Mouse (Mus musculus) intestine, embryonic 16.5 days (tissue): Measurements from ENCODE around the gene Pcnt. TPM values are rescaled to one million over a fixed set of nuclear protein-coding genes. Genes with fewer than 3 reads are reported as not detected.

Experiments used
- ATAC-seq: fragments of 200-750 bp; cut with Nextera tagmentation; 2 replicates; pipeline ENCODE4 v1.8.0; 2017; ENCODE audit warnings: moderate TSS enrichment, moderate library complexity
- H3K27ac ChIP-seq: fragments of 300-500 bp; sonication (generic); 2 replicates; pipeline ENCODE4 v1.5.1; 2014; ENCODE audit warnings: mild to moderate bottlenecking, low read length
- H3K27me3 ChIP-seq: fragments of 300-500 bp; sonication (generic); replicated peaks from 2 replicates; pipeline ENCODE4 v1.6.1; 2014; ENCODE audit warnings: low read length, control low read depth, mixed read lengths; ENCODE audit not compliant: control insufficient read depth, insufficient read depth
- H3K36me3 ChIP-seq: fragments of 300-500 bp; sonication (generic); 2 replicates; pipeline ENCODE4 v1.6.1; 2014; ENCODE audit warnings: low read length, control low read depth; ENCODE audit not compliant: control insufficient read depth, insufficient read depth
- H3K4me1 ChIP-seq: fragments of 300-500 bp; sonication (generic); 2 replicates; pipeline ENCODE4 v1.6.1; 2014; ENCODE audit warnings: low read length, control low read depth, mixed read lengths; ENCODE audit not compliant: control insufficient read depth, insufficient read depth
- H3K4me2 ChIP-seq: fragments of 300-500 bp; sonication (generic); 2 replicates; pipeline ENCODE4 v1.6.1; 2014; ENCODE audit warnings: low read depth, low read length, control low read depth
- H3K4me3 ChIP-seq: fragments of 300-500 bp; sonication (generic); 2 replicates; pipeline ENCODE4 v1.5.1; 2014; ENCODE audit warnings: mild to moderate bottlenecking, low read length
- H3K9ac ChIP-seq: fragments of 300-500 bp; sonication (generic); 2 replicates; pipeline ENCODE4 v1.6.1; 2014; ENCODE audit warnings: low read depth, low read length
- H3K9me3 ChIP-seq: fragments of 300-500 bp; sonication (generic); 2 replicates; pipeline ENCODE4 v1.6.1; 2016; ENCODE audit warnings: low read length, control low read depth; ENCODE audit not compliant: control insufficient read depth
- WGBS: fragments of 180-500 bp; shearing (Covaris S2); extraction: QIAGEN DNeasy Blood & Tissue Kit; methylation state at CpG from one replicate; pipeline ENCODE4 v1.1.7; 2014; 5-methylcytosine and 5-hydroxymethylcytosine counted together
- polyA plus RNA-seq: library from polyadenylated mRNA; unstranded; fragments of >200 nt; fragmentation: Nextera tagmentation; extraction: Ambion mirVana; gene quantifications from 2 replicates; pipeline ENCODE4 v1.2.1, GENCODE M21; 2015

Gene Pcnt
- 10.1 and 10.7 TPM in 2 replicates for polyA plus RNA-seq

- no peaks in the 10 kb centered on the region for H3K9me3 ChIP-seq
- H3K4me1 ChIP-seq = peaks cover 13% of the 10 kb centered on the region
- peak within 1 kb of the TSS; percentile 85 for H3K9ac ChIP-seq
- no peaks in the 10 kb centered on the region for H3K27me3 ChIP-seq
- ATAC-seq = peak; percentile 99
- 0 out of 2 replicates have a peak, but pooled peaks cover 4% of the 10 kb centered on the region for H3K36me3 ChIP-seq
- WGBS = under 1% methylated on average over 78 of the region's 78 CpGs
- H3K4me3 ChIP-seq = peak within 1 kb of the TSS; percentile 87
- peak within 1 kb of the TSS; percentile 98 for H3K27ac ChIP-seq
- H3K4me2 ChIP-seq = peak within 1 kb of the TSS; percentile 86
These were observed at the start of gene Pcnt for GRCm38 (mm10) chr10:76442178-76443088. Gene Pcnt, minus strand, starts transcription at chr10:76442786.

- Histone ChIP-seq H3K9ac (no peak overlapping the region), H3K9me3 (no peaks in the 10 kb centered on the region), H3K27me3 (no peaks in the 10 kb centered on the region), H3K27ac (no peak overlapping the region), H3K4me3 (no peak overlapping the region), H3K4me1 (no peaks in the 10 kb centered on the region), H3K36me3 (peaks cover 27% of the 10 kb centered on the region), H3K4me2 (no peak overlapping the region)
- ATAC-seq = no peak
- whole genome bisulfite sequencing = 87% methylated on average over 15 of the region's 15 CpGs
These were observed 46.6 kb upstream of the Pcnt start for GRCm38 (mm10) chr10:76489205-76489604.

GRCm38 (mm10) chr10:76488265-76488664 lies 45.7 kb upstream of the Pcnt start:
- Histone ChIP-seq H3K4me2 (no peak overlapping the region), H3K9ac (no peak overlapping the region), H3K4me1 (no peaks in the 10 kb centered on the region), H3K36me3 (peaks cover 27% of the 10 kb centered on the region), H3K4me3 (no peak overlapping the region), H3K9me3 (no peaks in the 10 kb centered on the region), H3K27ac (no peak overlapping the region), H3K27me3 (no peaks in the 10 kb centered on the region)
- WGBS = 87% methylated on average over 8 of the region's 8 CpGs
- ATAC-seq = no peak

GRCm38 (mm10) chr10:76486302-76486701 lies 43.7 kb upstream of the Pcnt start:
- H3K27me3 ChIP-seq = no peaks in the 10 kb centered on the region
- no peak overlapping the region for H3K9ac ChIP-seq
- 91% methylated on average over 2 of the region's 2 CpGs for WGBS
- H3K27ac ChIP-seq = no peak overlapping the region
- no peaks in the 10 kb centered on the region for H3K9me3 ChIP-seq
- H3K4me3 ChIP-seq = no peak overlapping the region
- no peak overlapping the region for H3K4me2 ChIP-seq
- no peaks in the 10 kb centered on the region for H3K4me1 ChIP-seq
- ATAC-seq = no peak
- H3K36me3 ChIP-seq = peaks cover 18% of the 10 kb centered on the region

- no peaks in the 10 kb centered on the region for H3K27me3 ChIP-seq
- 92% methylated on average over 6 of the region's 6 CpGs for WGBS
- H3K27ac ChIP-seq = no peak overlapping the region
- ATAC-seq = no peak
- no peaks in the 10 kb centered on the region for H3K9me3 ChIP-seq
- no peak overlapping the region for H3K9ac ChIP-seq
- peaks cover 10% of the 10 kb centered on the region for H3K36me3 ChIP-seq
- no peak overlapping the region for H3K4me3 ChIP-seq
- H3K4me1 ChIP-seq = no peaks in the 10 kb centered on the region
- H3K4me2 ChIP-seq = no peak overlapping the region
These were observed 38.9 kb upstream of the Pcnt start for GRCm38 (mm10) chr10:76481480-76481879.

- Histone ChIP-seq H3K27ac (no peak overlapping the region), H3K9ac (no peak overlapping the region), H3K4me1 (no peaks in the 10 kb centered on the region), H3K4me2 (no peak overlapping the region), H3K9me3 (no peaks in the 10 kb centered on the region), H3K4me3 (no peak overlapping the region), H3K27me3 (no peaks in the 10 kb centered on the region), H3K36me3 (peaks cover 7% of the 10 kb centered on the region)
- ATAC-seq = no peak
- 94% methylated on average over 13 of the region's 13 CpGs for WGBS
These were observed 38.3 kb upstream of the Pcnt start for GRCm38 (mm10) chr10:76480851-76481250.

- Histone ChIP-seq H3K36me3 (peaks cover 14% of the 10 kb centered on the region; the same call in 1 of the 2 replicates), H3K27me3 (no peaks in the 10 kb centered on the region), H3K4me3 (no peak overlapping the region), H3K4me2 (no peak overlapping the region), H3K4me1 (no peaks in the 10 kb centered on the region), H3K9me3 (no peaks in the 10 kb centered on the region), H3K27ac (no peak overlapping the region), H3K9ac (no peak overlapping the region)
- ATAC-seq = no peak
- 94% methylated on average over 5 of the region's 5 CpGs for WGBS
These were observed 31.2 kb upstream of the Pcnt start for GRCm38 (mm10) chr10:76473759-76474158.

GRCm38 (mm10) chr10:76468203-76469162 lies 25.9 kb upstream of the Pcnt start, which contains the start of the genes Mcm3ap and Ybey:
Gene Mcm3ap, plus strand, starts transcription at chr10:76468927.
Gene Ybey, minus strand, starts transcription at chr10:76469114.
- peak within 1 kb of the TSS; percentile 84 for H3K27ac ChIP-seq
- no peaks in the 10 kb centered on the region for H3K9me3 ChIP-seq
- 1% methylated on average over 55 of the region's 55 CpGs for WGBS
- H3K4me3 ChIP-seq = peak within 1 kb of the TSS; percentile 88
- no peaks in the 10 kb centered on the region for H3K27me3 ChIP-seq
- ATAC-seq = peak; percentile 98
- peak within 1 kb of the TSS; percentile 59 for H3K4me2 ChIP-seq
- peaks cover 7% of the 10 kb centered on the region; the same call in 1 of the 2 replicates for H3K36me3 ChIP-seq
- H3K9ac ChIP-seq = peak within 1 kb of the TSS; percentile 93
- no peaks in the 10 kb centered on the region for H3K4me1 ChIP-seq

- H3K27me3 ChIP-seq = no peaks in the 10 kb centered on the region
- no peak overlapping the region for H3K27ac ChIP-seq
- ATAC-seq = no peak
These were observed 20.1 kb upstream of the Pcnt start for GRCm38 (mm10) chr10:76462721-76463120.

More at GRCm38 (mm10) chr10:76462721-76463120, 20.1 kb upstream of the Pcnt start:
- 91% methylated on average over 6 of the region's 6 CpGs for WGBS
- H3K4me3 ChIP-seq = no peak overlapping the region
- no peaks in the 10 kb centered on the region for H3K36me3 ChIP-seq
- H3K4me1 ChIP-seq = no peaks in the 10 kb centered on the region
- no peak overlapping the region for H3K4me2 ChIP-seq
- no peak overlapping the region for H3K9ac ChIP-seq
- H3K9me3 ChIP-seq = 0 out of 2 replicates have a peak, but pooled peaks cover 11% of the 10 kb centered on the region
